Mouse (Mus musculus) retina, postnatal 7 days (tissue): ENCODE results near the gene Ccdc150.

Source experiments
- DNase-seq: peaks from one replicate; pipeline ENCODE4 v3.0.0-alpha.2; 2012; ENCODE audit warnings: low read depth, low spot score

Gene Ccdc150

GRCm38 (mm10) chr1:54250158-54250866, at the start of gene Ccdc150:
Gene Ccdc150, plus strand, starts transcription at chr1:54250683.
- DNase-seq: peak; percentile 87

GRCm38 (mm10) chr1:54220273-54220672, 30.2 kb upstream of the Ccdc150 start:
- no peak for DNase-seq

- DNase-seq: no peak
Observed at GRCm38 (mm10) chr1:54242722-54243121, 7.8 kb upstream of the Ccdc150 start.

GRCm38 (mm10) chr1:54275552-54275951, 25.1 kb downstream of the Ccdc150 start:
- DNase-seq: no peak

- no peak for DNase-seq
Observed at GRCm38 (mm10) chr1:54279628-54280027, 29.1 kb downstream of the Ccdc150 start.

GRCm38 (mm10) chr1:54280651-54281050, 30.2 kb downstream of the Ccdc150 start:
- DNase-seq: no peak

GRCm38 (mm10) chr1:54306404-54306803, 55.9 kb downstream of the Ccdc150 start:
- DNase-seq: no peak

- DNase-seq: no peak
Observed at GRCm38 (mm10) chr1:54326647-54327046, 76.2 kb downstream of the Ccdc150 start.

GRCm38 (mm10) chr1:54327876-54328545, 77.5 kb downstream of the Ccdc150 start:
- DNase-seq: no peak

- DNase-seq: peak; percentile 0
Observed at GRCm38 (mm10) chr1:54332988-54333387, 82.5 kb downstream of the Ccdc150 start.

GRCm38 (mm10) chr1:54354786-54355185, 104.3 kb downstream of the Ccdc150 start:
- DNase-seq: no peak

GRCm38 (mm10) chr1:54355485-54355884, 105.0 kb downstream of the Ccdc150 start:
- no peak for DNase-seq

GRCm38 (mm10) chr1:54356566-54356965, 106.1 kb downstream of the Ccdc150 start:
- no peak for DNase-seq

GRCm38 (mm10) chr1:54377506-54378051, 127.1 kb downstream of the Ccdc150 start:
- no peak for DNase-seq

GRCm38 (mm10) chr1:54380978-54381914, 130.8 kb downstream of the Ccdc150 start:
- DNase-seq: peak; percentile 47

GRCm38 (mm10) chr1:54384221-54384620, 133.7 kb downstream of the Ccdc150 start:
- no peak for DNase-seq

- no peak for DNase-seq
Observed at GRCm38 (mm10) chr1:54402736-54403135, 152.3 kb downstream of the Ccdc150 start.
